Mouse (Mus musculus): ENCODE measurements at regions not wholly inside any gene's neighbourhood (a gene's known extent, or its start where the extent isn't known, plus 50 kb on each side); places are given as distances from the start of the nearest gene placed in this dataset.
A peak's percentile ranks its signal among the peaks of the same experiment; 100 is the strongest.

GRCm38 (mm10) chr10:17382990-17383389 is 340.0 kb upstream of the Cited2 start:
- Histone ChIP-seq H3K4me2 (no peak overlapping the region), H3K27ac (no peak overlapping the region), H3K9ac (no peak overlapping the region), H3K36me3 (no peaks in the 10 kb centered on the region), H3K4me3 (no peak overlapping the region), H3K27me3 (no peaks in the 10 kb centered on the region), H3K4me1 (replicated peaks) (no peaks in the 10 kb centered on the region), H3K9me3 (replicated peaks) (no peaks in the 10 kb centered on the region)
- 83% methylated on average over 6 of the region's 6 CpGs for WGBS
- no peak for ATAC-seq (replicated peaks; ENCODE audit: insufficient number of reproducible peaks, insufficient read depth, low FRiP score, low read depth)

- H3K27ac ChIP-seq: no peak overlapping the region
- ATAC-seq (replicated peaks; ENCODE audit: insufficient number of reproducible peaks, insufficient read depth, low FRiP score, low read depth): no peak
- 29% methylated on average over 1 of the region's 1 CpGs for WGBS
Measured at GRCm38 (mm10) chr10:17385181-17385580, 337.8 kb upstream of the Cited2 start.

GRCm38 (mm10) chr10:17387296-17387695 is 335.7 kb upstream of the Cited2 start:
- 41% methylated on average over 4 of the region's 4 CpGs for WGBS
- Histone ChIP-seq H3K9ac (no peak overlapping the region), H3K27me3 (no peaks in the 10 kb centered on the region), H3K4me1 (replicated peaks) (no peaks in the 10 kb centered on the region), H3K27ac (0 out of 2 replicates have a peak overlapping the region, but pooled peaks have one; percentile 29), H3K36me3 (no peaks in the 10 kb centered on the region), H3K4me2 (no peak overlapping the region), H3K4me3 (no peak overlapping the region), H3K9me3 (replicated peaks) (no peaks in the 10 kb centered on the region)
- no peak for ATAC-seq (replicated peaks; ENCODE audit: insufficient number of reproducible peaks, insufficient read depth, low FRiP score, low read depth)

More at GRCm38 (mm10) chr10:17385181-17385580, 337.8 kb upstream of the Cited2 start:
- H3K36me3 ChIP-seq: no peaks in the 10 kb centered on the region
- H3K4me2 ChIP-seq: no peak overlapping the region
- no peaks in the 10 kb centered on the region for H3K27me3 ChIP-seq
- no peaks in the 10 kb centered on the region for H3K9me3 ChIP-seq (replicated peaks)
- no peak overlapping the region for H3K9ac ChIP-seq
- H3K4me1 ChIP-seq (replicated peaks): no peaks in the 10 kb centered on the region
- H3K4me3 ChIP-seq: no peak overlapping the region

GRCm38 (mm10) chr10:17395495-17396224 is 327.4 kb upstream of the Cited2 start:
- Histone ChIP-seq H3K36me3 (no peaks in the 10 kb centered on the region), H3K9me3 (replicated peaks) (no peaks in the 10 kb centered on the region), H3K27me3 (no peaks in the 10 kb centered on the region), H3K4me3 (no peak overlapping the region), H3K27ac (no peak overlapping the region), H3K4me2 (no peak overlapping the region), H3K9ac (no peak overlapping the region), H3K4me1 (replicated peaks) (no peaks in the 10 kb centered on the region)
- 90% methylated on average over 8 of the region's 8 CpGs for WGBS
- no peak for ATAC-seq (replicated peaks; ENCODE audit: insufficient number of reproducible peaks, insufficient read depth, low FRiP score, low read depth)

- Histone ChIP-seq H3K4me2 (no peak overlapping the region), H3K27me3 (no peaks in the 10 kb centered on the region), H3K9me3 (replicated peaks) (no peaks in the 10 kb centered on the region), H3K4me3 (no peak overlapping the region), H3K27ac (no peak overlapping the region), H3K4me1 (replicated peaks) (no peaks in the 10 kb centered on the region), H3K9ac (no peak overlapping the region), H3K36me3 (no peaks in the 10 kb centered on the region)
- no peak for ATAC-seq (replicated peaks; ENCODE audit: insufficient number of reproducible peaks, insufficient read depth, low FRiP score, low read depth)
Measured at GRCm38 (mm10) chr10:17403899-17404298, 319.1 kb upstream of the Cited2 start.

GRCm38 (mm10) chr10:17407854-17408606 is 315.0 kb upstream of the Cited2 start:
- no peak overlapping the region for H3K4me3 ChIP-seq
- no peak overlapping the region for H3K27ac ChIP-seq
- no peaks in the 10 kb centered on the region for H3K9me3 ChIP-seq (replicated peaks)
- no peak overlapping the region for H3K9ac ChIP-seq
- H3K4me2 ChIP-seq: no peak overlapping the region
- 38% methylated on average over 2 of the region's 2 CpGs for WGBS
- no peak for ATAC-seq (replicated peaks; ENCODE audit: insufficient number of reproducible peaks, insufficient read depth, low FRiP score, low read depth)
- peaks cover 4% of the 10 kb centered on the region; the same call in 1 of the 2 replicates for H3K4me1 ChIP-seq (replicated peaks)
- no peaks in the 10 kb centered on the region for H3K36me3 ChIP-seq
- H3K27me3 ChIP-seq: no peaks in the 10 kb centered on the region

GRCm38 (mm10) chr10:17408781-17409180 is 314.2 kb upstream of the Cited2 start:
- Histone ChIP-seq H3K27ac (no peak overlapping the region), H3K4me3 (no peak overlapping the region), H3K4me1 (replicated peaks) (peaks cover 4% of the 10 kb centered on the region; the same call in 1 of the 2 replicates), H3K4me2 (no peak overlapping the region), H3K36me3 (no peaks in the 10 kb centered on the region), H3K9ac (no peak overlapping the region), H3K9me3 (replicated peaks) (no peaks in the 10 kb centered on the region), H3K27me3 (no peaks in the 10 kb centered on the region)
- 35% methylated on average over 1 of the region's 1 CpGs for WGBS
- no peak for ATAC-seq (replicated peaks; ENCODE audit: insufficient number of reproducible peaks, insufficient read depth, low FRiP score, low read depth)

- 33% methylated on average over 4 of the region's 4 CpGs for WGBS
- H3K27ac ChIP-seq: no peak overlapping the region
Measured at GRCm38 (mm10) chr10:17411300-17411987, 311.6 kb upstream of the Cited2 start.

GRCm38 (mm10) chr10:17415112-17415511 is 307.9 kb upstream of the Cited2 start:
- Histone ChIP-seq H3K4me3 (no peak overlapping the region), H3K27me3 (no peaks in the 10 kb centered on the region), H3K9ac (no peak overlapping the region), H3K4me2 (no peak overlapping the region), H3K36me3 (no peaks in the 10 kb centered on the region), H3K4me1 (replicated peaks) (peaks cover 4% of the 10 kb centered on the region; the same call in 1 of the 2 replicates), H3K9me3 (replicated peaks) (no peaks in the 10 kb centered on the region), H3K27ac (no peak overlapping the region)
- WGBS: 82% methylated on average over 3 of the region's 3 CpGs
- no peak for ATAC-seq (replicated peaks; ENCODE audit: insufficient number of reproducible peaks, insufficient read depth, low FRiP score, low read depth)

More at GRCm38 (mm10) chr10:17411300-17411987, 311.6 kb upstream of the Cited2 start:
- peaks cover 4% of the 10 kb centered on the region; the same call in 1 of the 2 replicates for H3K4me1 ChIP-seq (replicated peaks)
- no peak overlapping the region for H3K9ac ChIP-seq
- H3K4me2 ChIP-seq: no peak overlapping the region
- H3K4me3 ChIP-seq: no peak overlapping the region
- no peak for ATAC-seq (replicated peaks; ENCODE audit: insufficient number of reproducible peaks, insufficient read depth, low FRiP score, low read depth)
- H3K36me3 ChIP-seq: no peaks in the 10 kb centered on the region
- no peaks in the 10 kb centered on the region for H3K9me3 ChIP-seq (replicated peaks)
- no peaks in the 10 kb centered on the region for H3K27me3 ChIP-seq

- no peak for ATAC-seq (replicated peaks; ENCODE audit: insufficient number of reproducible peaks, insufficient read depth, low FRiP score, low read depth)
- peaks cover 3% of the 10 kb centered on the region; the same call in 1 of the 2 replicates for H3K4me1 ChIP-seq (replicated peaks)
- no peaks in the 10 kb centered on the region for H3K36me3 ChIP-seq
- WGBS: 85% methylated on average over 1 of the region's 1 CpGs
- H3K4me3 ChIP-seq: no peak overlapping the region
- H3K4me2 ChIP-seq: no peak overlapping the region
- no peaks in the 10 kb centered on the region for H3K27me3 ChIP-seq
- no peak overlapping the region for H3K27ac ChIP-seq
- H3K9me3 ChIP-seq (replicated peaks): no peaks in the 10 kb centered on the region
- H3K9ac ChIP-seq: no peak overlapping the region
Measured at GRCm38 (mm10) chr10:17416121-17416520, 306.9 kb upstream of the Cited2 start.

GRCm38 (mm10) chr10:17417394-17417793 is 305.6 kb upstream of the Cited2 start:
- ATAC-seq (replicated peaks; ENCODE audit: insufficient number of reproducible peaks, insufficient read depth, low FRiP score, low read depth): no peak
- no peak overlapping the region for H3K27ac ChIP-seq
- no peak overlapping the region for H3K4me3 ChIP-seq
- H3K9me3 ChIP-seq (replicated peaks): no peaks in the 10 kb centered on the region
- H3K27me3 ChIP-seq: no peaks in the 10 kb centered on the region
- H3K9ac ChIP-seq: no peak overlapping the region
- no peaks in the 10 kb centered on the region for H3K4me1 ChIP-seq (replicated peaks)
- 76% methylated on average over 1 of the region's 1 CpGs for WGBS
- H3K36me3 ChIP-seq: no peaks in the 10 kb centered on the region
- H3K4me2 ChIP-seq: no peak overlapping the region

Data from heart, embryonic 15.5 days (tissue).